Mouse (Mus musculus) thymus, postnatal 25 days (tissue): ENCODE data around the gene Lca5l.
"Not testable (repeated sequence)": the region's sequence is repeated elsewhere in the genome, so short reads cannot be mapped to it uniquely, and the experiment has no call there.

Experiments
- DNase-seq: peaks from one replicate; pipeline ENCODE4 v3.0.0; 2022

Gene Lca5l

DNA sequence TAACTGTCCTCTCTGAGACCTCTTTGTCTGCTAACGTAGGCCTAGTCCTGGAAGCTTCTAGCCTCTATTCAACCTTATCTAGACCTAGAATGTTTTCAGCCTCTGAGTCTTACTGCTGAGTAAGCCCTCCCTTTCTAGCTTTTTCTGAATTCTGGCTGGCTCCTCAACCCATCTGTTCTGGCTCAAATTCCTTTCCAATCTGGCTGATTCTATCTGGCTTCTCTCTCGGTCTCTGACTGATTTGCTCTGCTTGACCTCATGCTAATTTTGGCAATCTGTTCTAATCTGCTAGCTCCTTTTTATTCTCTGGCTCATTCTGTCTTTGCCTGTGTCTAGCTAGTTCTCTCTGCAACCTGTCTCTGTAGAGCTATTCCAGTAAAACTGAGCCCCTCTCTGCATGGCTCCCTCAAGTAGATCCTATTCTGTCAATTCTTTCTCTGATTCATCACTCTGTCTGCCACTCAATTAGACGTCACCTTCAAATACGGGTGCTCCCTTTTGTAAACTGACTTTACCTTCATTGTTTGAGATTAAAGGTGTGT is 26.3 kb downstream of the Lca5l start:
- DNase-seq = no peak

DNA sequence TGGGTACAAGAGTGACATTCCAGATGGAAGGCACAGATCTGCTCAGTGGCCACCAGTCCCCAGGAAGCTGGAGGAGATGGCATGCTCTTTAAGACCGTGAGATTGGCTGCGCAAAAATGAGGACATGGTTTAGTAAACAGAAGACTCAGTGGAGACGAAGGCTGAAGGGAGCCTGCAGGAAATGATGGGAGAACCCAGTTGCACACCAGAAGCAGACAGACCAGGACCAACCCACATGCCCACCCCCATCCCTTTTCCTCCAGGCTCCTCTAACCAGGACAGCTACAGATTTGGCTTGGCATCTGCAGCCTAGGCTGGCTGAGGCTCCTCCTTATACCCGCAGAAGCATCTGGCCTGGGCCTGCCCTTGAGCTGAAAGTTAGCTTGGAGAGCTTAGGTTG is 30.7 kb downstream of the Lca5l start:
- DNase-seq = no peak

DNA sequence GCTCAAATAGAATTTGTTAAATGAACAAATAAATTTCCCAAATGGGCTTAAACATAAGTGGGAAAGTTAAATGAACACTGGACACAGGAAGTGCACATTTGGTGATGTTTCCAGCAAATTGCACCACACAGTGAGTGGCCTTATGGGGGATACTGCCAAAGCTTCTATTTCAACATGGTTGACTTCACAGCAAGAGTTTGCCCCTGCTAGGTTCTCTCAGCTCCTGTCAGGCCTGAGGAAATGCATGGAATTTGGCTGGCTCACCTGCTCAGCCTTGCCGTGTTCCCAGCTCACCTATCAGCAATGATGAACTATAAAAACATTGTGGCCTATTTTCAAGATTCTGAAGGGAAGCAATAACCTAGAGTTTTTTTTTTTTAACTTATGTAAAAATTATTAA is 31.1 kb downstream of the Lca5l start:
- no peak for DNase-seq

DNA sequence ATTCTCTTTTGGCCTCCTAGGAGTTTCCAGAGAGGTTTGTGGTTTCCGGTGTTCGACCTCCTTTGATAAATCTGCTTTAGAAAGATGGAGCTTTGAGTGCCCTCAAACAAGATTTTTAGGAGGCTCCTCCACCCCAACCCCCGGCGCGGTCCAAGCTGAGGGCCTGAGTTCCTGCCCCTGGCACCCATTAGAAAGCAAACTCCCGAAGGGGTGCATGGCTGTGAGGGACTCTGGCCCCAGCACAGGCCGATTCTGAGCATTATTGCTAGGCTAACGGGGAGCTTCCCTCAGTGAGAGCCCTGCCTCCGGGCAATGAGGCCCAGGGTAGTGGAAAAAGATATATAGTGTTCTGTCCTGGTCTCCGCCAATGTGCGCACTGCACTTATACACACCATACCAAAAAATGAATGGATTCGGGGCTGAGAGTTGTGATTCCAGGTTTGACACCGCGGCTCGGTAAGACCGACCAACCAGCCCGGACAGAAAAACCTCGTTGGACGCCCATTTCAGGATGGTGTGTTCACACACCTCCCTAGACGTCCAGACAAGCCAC is 32.2 kb downstream of the Lca5l start:
- no peak for DNase-seq

DNA sequence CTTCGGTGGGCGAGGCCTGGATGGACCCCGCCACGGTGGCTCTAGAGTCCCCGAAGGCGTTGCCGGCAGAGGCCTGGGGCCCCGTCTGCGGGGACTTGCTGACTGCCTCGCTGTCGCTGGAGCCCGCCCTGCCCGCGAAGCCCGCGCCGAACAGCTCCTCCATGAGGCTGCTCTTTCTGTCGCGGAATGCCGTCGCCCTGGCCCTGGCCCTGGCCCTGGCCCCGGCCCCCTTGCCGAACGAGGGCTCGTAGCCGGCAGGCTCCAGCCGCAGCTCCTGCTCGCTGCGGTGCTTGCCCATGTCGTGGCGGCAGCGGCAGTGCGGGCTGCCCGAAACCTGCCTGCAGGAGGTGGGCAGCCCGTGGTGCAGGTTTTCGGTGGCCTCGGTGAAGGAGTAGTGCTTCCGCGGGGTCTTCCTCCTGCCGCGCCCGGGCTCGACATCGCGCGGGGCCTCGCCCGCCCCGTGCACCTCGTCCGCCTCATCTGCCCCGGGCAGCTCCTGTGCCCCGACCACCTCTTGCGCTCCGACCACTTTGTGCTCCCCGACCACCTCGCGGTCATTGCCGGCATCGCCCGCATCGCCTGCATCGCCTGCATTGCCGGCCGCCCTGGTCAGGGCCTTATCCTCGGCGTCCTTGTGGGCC is 32.9 kb downstream of the Lca5l start:
- peak; percentile 61 for DNase-seq

DNA sequence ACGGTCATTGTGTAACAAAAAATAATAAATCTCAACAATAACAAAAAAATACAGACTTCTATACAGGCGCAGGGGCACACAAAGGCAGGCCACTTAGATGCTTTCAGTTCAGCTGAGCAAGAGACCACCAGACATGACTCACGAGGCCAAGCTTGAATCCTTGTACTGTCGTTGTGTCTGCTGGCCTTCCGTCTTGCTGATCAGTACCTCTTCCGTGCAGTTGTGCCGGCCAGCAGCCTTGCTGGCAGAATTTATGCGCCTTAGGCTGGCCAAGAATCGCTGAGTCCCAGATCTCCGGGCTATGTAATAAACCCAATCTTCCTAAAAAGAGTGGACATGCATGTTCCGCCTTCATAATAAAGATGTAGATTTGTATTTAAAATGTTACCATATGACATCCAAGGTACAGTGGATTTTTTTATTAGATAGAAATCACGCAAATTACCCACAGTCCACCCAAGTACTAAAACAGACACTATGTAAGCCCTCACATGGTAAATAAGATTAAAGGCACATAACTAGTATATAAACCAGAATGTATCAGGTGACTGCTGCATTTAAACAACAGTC is 33.5 kb downstream of the Lca5l start:
- DNase-seq = no peak

DNA sequence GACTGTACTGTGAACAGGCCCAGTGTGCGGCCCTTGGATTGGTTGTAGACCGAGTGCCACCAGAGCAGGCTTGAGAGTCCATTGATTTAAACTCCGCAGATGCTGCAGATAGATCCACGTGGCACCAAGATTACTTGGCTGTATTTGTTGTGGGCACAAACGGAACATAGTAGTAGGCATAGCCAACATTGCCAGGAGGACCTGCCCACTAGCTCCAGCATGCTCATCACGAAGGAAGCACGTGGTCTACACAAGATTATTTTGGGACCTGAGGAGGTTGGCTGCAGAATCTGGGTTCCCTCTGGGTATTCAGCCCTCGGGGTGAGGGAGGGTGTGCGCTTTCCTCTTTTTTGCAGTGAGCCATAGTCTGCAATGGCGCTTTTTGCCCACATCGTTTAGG is 34.9 kb downstream of the Lca5l start:
- DNase-seq = no peak

DNA sequence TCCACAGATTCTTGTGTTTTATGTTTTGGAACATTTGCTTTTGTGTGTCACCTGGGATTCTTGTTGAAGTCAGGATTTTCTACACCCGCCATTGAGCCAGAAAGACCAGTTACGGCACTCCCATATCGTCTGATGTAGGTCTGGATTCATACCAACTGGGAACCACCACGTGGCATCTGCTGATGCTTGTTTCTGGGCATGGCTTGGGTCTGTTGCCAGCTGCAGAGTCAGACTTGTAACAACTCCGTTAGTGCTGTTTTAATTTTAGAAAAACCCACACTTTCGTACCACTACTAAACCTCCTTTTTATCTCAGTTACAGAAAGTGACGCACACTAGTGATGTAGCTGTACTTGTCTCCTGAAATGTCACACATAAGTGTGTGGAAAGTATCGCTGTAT is 36.1 kb downstream of the Lca5l start:
- DNase-seq = no peak

DNA sequence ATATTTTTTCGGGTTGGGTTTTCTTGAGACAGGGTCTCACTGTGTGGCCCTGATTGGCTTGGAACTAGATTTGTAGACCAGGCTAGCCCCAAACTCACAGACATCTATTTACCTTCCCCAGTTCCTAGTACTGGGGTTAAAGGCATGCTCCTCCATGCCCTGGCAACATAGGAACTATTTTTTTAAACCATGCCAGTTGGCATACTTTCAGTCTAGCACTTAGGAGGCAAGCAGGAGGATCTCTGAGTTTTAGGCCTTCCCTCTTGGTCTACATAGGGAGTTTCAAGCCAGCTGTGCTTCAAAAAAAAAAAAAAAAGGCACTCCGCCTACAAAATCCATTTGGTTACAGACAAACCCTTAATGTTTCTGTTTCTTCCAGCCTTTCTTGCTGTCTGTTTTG is 37.6 kb downstream of the Lca5l start:
- no peak for DNase-seq

DNA sequence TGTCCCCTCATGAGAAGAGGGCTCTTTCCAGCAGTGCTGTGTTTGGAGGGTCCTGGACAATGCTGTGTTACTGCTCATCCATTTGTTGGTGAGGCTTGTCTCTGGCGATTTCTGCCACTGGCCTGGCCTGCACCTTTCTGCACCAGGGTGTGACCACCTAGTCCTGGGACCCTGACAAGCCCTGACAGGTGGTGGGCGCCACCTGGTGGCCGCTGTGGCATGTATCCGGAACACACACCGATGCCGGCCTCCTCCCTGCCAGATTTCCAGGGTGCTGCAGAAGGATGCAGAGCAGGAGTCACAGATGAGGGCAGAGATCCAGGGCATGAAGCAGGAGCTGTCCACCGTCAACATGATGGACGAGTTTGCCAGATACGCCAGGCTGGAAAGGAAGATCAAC is 40.5 kb downstream of the Lca5l start:
- DNase-seq = peak; percentile 72

DNA sequence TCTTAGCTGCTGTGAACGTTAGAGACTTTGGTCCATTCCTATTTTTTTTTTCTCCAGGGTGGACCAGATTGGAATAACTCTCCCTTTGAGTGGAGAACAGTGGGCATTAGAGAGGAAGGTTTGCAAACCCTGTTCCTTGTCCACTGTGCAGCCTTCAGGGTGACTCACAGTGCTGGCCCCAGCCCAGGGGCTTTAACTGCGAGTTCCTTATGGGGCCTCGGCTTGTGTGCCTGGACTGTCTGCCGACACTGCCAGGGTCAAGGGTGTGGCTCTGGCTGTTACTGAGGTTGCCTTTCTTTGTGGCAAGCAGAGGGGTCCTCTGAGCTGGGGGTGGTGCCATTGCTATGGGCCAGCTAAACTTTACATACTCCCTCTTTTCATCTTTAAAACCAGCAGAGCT is 41.1 kb downstream of the Lca5l start:
- DNase-seq = no peak

DNA sequence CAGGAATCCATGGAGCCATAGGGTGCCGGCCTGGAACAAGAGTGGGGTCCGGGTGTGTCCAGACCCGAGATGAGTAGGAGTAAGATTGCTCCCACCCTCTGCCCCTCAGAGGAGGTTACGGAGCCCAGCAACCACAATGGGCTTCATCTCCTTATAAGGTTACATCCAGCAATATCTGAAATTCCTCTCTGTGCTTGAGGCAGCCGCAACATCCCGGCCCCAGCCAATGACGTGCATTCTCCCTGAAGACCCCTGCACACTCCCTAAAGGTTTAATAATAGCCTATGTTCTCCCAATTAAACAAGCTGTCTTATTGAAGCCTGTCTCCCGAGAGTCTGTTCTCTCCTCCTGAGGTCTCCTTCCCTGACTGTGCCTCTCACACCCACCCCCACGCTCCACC is 42.8 kb downstream of the Lca5l start:
- no peak for DNase-seq

DNA sequence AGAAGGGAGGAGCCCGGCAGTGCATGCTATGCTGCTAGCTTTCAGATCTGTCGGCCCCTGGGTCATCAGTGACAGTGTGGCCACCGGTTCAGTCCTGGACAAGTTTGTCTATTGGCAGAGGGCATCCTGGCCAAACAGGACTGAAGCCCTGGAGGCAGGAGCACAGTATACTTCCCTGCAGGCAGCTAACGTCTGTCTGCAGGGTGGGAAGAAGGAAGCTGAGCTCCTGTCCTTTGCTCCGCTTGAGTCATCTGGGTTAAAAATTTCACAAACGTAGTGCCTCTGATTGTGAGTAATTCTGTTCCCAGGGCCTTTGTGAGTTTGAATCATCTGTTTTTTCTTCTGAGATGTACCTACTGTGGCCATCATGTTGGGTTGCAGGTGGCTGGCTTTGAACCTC is 43.2 kb downstream of the Lca5l start:
- no peak for DNase-seq

DNA sequence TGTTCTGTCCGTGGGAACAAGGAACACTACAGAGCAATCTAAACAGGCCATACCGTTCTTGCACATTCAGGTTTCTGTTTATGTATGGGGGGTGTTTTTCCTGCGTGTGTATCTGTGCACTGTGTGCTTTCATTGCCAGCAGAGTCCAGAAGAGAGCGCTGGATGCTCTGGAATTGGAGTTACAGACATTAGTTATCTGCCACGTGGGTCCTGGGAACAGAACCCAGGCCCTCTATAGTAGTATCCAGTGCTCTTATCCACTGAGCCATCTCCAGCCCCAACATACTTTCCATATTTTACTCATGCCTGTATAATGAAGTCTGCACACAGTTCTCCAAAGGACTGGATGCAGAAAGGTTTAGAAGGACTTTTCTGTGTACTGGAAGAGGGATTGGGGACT is 46.3 kb downstream of the Lca5l start:
- no peak for DNase-seq

DNA sequence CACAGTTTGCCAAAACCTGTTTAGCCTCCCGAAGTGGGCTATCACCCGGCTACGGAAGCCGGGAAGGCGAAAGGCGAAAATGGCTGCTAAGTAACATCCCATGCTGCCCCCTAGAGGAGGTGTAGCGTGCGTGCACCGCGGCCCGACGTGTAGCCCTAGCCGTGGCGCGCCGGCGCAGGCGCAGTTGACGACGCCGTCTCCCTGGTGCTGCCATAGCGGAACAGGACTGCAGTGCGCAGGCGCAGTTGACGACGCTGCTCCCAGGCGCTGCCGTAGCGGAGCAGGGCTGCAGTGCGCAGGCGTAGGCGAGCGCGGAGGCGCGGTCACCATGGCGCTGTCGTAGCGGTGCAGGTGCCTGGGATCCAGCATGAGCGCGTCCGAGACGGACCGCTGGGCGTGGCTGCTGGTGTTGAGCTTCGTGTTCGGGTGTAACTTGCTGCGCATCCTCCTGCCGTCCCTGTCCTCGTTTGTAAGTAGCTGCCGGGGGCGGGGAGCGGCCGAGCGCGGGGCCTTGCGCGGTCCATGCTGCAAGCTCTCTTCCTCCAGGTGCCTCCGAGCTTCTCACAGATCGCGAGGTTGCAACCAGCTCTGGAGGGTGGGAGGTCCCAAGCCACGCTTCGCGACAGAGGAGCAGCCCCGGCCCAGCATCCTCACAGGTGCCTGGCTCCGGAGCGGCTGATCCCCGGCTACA is 46.8 kb downstream of the Lca5l start, which contains the start of gene Wrb:
Wrb (plus strand) TSS at position 298 of the 691 bp plus-strand sequence.
- DNase-seq = peak; percentile 99

DNA sequence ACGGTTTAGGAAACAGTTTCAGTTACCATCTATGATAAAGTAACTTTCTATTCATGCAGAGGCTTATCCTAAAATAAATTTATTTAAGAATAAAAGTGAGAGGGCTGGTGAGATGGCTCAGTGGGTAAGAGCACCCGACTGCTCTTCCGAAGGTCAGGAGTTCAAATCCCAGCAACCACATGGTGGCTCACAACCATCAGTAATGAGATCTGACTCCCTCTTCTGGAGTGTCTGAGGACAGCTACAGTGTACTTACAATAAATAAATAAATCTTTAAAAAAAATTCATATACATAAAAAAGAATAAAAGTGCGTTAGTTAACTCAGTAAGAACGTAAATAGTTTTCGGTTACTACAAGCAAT is 47.3 kb downstream of the Lca5l start:
- DNase-seq = not testable (repeated sequence)

DNA sequence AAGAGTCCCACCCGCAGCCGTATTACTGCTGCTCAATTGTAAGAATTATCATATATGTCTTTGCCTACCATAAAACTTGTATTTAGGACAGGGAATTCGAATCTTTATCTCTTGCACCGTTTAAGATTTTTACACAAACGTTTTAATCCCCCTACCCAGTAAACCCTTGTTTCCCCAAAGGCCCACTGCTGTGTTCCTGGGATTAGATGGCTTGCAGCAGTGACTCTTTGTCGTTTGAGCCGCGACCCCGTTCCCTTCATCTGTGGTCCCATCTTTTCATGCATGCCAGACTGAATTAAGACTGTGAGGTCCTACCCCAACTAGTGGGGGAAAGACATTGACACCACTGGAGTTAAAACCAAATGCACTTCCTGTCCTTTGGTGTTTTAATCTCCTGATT is 63.6 kb downstream of the Lca5l start:
- no peak for DNase-seq

DNA sequence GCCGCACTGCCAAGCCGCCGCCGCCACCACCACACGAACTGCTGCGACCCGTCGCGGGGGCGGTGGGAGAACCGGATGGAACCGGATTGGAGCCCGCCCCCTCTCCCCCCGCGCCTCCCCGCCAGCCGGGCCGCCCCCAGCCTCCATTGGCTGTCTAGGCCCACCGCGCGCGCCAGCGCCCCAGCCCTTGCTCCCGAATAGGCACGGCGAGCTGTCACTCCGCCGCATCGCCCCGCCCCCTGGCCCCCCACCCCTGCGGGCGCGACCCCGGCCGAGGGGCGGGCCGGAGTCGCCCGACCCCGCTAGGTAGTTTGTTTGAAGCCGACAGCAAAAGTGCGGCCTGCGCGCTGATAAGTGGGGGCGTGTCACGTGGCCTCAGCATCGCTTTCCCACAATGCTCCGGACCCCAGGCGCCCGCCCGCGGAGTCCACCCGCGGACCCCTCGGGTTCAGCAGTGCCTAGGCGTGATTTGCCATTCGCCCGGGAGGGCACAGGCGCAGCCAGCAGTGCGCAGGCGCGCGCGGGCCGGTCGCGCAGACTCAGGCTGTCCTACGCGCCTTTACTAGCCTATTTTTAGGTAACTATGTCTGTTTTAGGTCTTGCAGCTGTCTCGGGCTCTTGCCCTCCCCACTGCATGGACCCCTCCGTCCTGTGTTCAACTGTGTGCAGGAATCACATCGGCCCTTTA is 64.3 kb downstream of the Lca5l start, which contains the start of gene Hmgn1:
Hmgn1 (minus strand) TSS at position 73 of the 688 bp plus-strand sequence.
- DNase-seq = peak; percentile 94

DNA sequence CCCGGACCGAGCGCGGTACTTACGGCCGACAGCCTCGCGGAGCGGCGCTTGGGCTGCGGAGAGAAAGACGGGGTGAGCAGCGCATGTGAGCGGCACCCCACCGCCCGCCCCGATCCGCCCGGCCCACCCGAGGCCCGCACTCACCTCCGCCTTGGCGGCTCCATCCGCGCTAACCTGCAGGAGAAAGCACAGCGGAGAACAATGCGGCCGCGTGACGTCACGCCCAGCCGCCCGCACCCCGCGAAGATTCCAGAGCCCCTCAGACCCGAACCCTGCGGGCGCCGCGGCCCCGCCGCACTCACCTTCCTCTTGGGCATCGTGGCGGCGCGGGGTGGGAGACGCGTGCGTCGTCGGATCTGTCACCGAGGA is 64.8 kb downstream of the Lca5l start:
- DNase-seq = no peak

DNA sequence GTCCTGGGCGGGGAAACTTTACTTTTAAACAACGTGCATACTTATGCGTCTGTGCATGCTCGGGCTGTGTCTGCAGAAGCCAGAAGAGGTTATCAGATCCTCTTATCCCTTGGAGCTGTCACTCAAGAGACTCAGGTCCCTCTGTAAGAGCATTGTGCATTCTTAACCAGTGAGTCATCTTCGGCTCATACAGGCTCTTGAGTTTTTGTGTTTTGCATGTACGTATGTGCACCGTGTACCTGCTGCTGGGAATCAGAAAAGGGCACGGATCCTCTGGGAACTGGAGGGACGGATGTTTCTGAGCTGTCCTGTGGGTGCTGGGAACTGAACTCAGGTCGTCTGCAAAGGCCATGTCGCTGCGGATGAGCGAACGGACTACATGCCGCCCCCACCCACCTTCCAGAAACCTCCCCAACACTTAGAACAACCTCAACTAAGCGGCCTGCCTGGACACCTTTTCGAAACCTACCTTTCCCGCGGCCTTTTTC is 65.3 kb downstream of the Lca5l start:
- DNase-seq = no peak

DNA sequence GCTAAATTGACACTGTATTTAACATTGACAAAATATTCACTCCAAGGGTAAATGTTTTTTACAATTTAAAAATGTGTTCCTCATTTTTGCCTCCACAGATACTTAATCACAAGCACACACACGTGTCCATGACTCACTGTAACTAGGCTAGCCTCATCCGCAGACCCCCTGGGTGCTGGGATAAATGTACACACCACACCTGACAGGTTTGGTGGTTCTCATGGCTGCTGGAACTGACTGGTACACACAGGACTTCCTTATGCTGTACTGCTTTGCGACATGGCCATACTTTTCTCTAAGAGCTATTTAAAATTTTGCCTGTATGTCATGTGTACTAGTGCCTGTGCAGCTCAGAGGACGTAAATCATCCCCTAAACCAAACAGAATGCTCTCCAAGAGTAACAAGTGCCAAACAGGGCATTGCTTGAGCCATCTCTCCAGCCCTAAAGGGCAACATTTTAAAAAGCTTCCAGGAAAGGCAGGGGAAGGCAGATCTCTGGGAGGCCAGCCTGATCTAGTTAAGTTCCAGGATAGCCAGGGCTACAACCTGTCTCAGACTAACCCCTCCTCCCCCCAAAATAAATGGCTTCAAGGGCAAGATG is 71.9 kb downstream of the Lca5l start:
- no peak for DNase-seq

DNA sequence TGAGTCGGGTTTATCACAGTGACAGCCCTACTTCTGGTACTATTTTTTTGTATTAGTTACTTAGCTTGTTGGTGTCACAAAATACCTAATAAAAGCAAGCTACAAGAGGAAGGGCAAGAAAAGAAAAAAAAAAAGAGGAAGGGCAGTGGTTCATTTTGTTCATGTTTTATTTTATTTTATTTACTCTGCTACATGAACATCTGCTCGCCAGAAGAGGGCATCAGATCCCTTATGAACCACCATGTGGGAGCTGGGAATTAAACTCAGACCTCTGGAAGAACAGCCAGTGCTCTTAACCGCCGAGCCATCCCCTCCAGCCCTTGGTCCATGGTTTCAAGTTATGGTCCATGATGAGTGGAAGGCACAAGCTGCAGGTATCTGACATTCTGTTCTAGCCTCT is 77.3 kb downstream of the Lca5l start:
- DNase-seq = peak; percentile 6

DNA sequence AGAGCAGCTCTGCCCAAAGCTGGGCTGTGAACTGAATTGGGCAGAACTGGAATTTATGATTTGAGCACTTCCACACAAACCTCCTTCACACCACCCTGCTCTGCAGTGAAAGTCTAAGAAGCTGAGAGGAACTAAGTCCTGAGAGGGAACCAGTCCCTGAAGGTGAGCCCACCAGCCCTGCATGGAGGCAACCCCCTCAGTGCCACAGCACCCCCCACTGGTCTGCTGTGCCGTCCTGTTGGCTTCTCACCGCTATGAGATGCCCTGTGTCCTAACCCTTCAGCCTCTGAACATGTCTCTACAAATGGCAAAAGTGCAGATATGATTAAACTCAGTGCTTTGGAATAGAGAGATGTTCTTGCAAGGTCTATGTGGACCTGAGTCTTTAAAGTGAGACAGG is 79.3 kb downstream of the Lca5l start:
- DNase-seq = no peak
